Mouse (Mus musculus) stomach, embryonic 15.5 days (tissue): ENCODE measurements around the gene F5. TPM values are rescaled to one million over a fixed set of nuclear protein-coding genes. Genes with fewer than 3 reads are reported as not detected.
A peak's percentile ranks its signal among the peaks of the same experiment; 100 is the strongest.
"Not testable (repeated sequence)": the region's sequence is repeated elsewhere in the genome, so short reads cannot be mapped to it uniquely, and the experiment has no call there.

Experiments used
- ATAC-seq: fragments of 200-750 bp; cut with Nextera tagmentation; 2 replicates; pipeline ENCODE4 v1.8.0; 2017; ENCODE audit warnings: low read depth, moderate number of reproducible peaks, moderate TSS enrichment; ENCODE audit not compliant: insufficient read depth, low FRiP score
- H3K27ac ChIP-seq: fragments of 300-500 bp; sonication (generic); 2 replicates; pipeline ENCODE4 v1.5.1; 2015; ENCODE audit warnings: mild to moderate bottlenecking, inconsistent platforms
- H3K27me3 ChIP-seq: fragments of 300-500 bp; sonication (generic); replicated peaks from 2 replicates; pipeline ENCODE4 v1.6.1; 2015; ENCODE audit warnings: inconsistent platforms
- H3K36me3 ChIP-seq: fragments of 300-500 bp; sonication (generic); 2 replicates; pipeline ENCODE4 v1.6.1; 2015; ENCODE audit warnings: inconsistent platforms
- H3K4me1 ChIP-seq: fragments of 300-500 bp; sonication (generic); 2 replicates; pipeline ENCODE4 v1.6.1; 2015; ENCODE audit warnings: inconsistent platforms
- H3K4me2 ChIP-seq: fragments of 300-500 bp; sonication (generic); 2 replicates; pipeline ENCODE4 v1.6.1; 2015; ENCODE audit warnings: mild to moderate bottlenecking, inconsistent platforms
- H3K4me3 ChIP-seq: fragments of 300-500 bp; sonication (generic); replicated peaks from 2 replicates; pipeline ENCODE4 v1.5.1; 2015; ENCODE audit warnings: inconsistent platforms
- H3K9ac ChIP-seq: fragments of 300-500 bp; sonication (generic); 2 replicates; pipeline ENCODE4 v1.6.1; 2015; ENCODE audit warnings: inconsistent platforms
- H3K9me3 ChIP-seq: fragments of 300-500 bp; sonication (generic); 2 replicates; pipeline ENCODE4 v1.6.1; 2016; ENCODE audit warnings: inconsistent platforms
- WGBS: fragments of 180-500 bp; shearing (Covaris S2); methylation state at CpG from one replicate; pipeline ENCODE4 v1.1.7; 2015; 5-methylcytosine and 5-hydroxymethylcytosine counted together
- polyA plus RNA-seq: library from polyadenylated mRNA; unstranded; fragments of >200 nt; fragmentation: Nextera tagmentation; extraction: Ambion mirVana; gene quantifications from 2 replicates; pipeline ENCODE4 v1.2.1, GENCODE M21; 2015

F5 gene
- polyA plus RNA-seq, 1 experiment from 2014 or later: 1.1 TPM

DNA sequence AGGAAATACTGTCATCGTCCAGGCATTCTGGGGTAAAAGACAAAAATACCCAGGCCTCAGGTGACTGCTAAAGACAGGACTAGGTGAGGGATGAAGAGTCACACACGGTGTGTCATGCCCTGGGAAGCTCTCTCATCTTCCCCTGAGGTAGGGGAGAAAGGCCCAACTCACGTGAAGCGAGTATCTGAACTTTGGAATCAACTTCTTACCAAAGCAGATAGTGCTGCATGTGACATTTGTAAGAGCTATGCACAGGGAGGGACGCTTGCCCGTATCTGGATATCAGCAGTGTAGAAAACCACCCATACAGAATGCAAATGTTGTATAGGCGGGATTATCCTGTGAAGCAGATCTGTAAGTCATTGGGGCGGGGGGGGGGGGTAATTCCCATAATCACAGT, 61.0 kb downstream of the F5 start:
- Histone ChIP-seq H3K27me3 (no peaks in the 10 kb centered on the region), H3K4me2 (no peak overlapping the region), H3K4me3 (no peak overlapping the region), H3K27ac (no peak overlapping the region), H3K9ac (no peak overlapping the region), H3K36me3 (no peaks in the 10 kb centered on the region), H3K4me1 (peaks cover 4% of the 10 kb centered on the region; the same call in 1 of the 2 replicates), H3K9me3 (no peaks in the 10 kb centered on the region)
- WGBS: 75% methylated on average over 8 of the region's 8 CpGs
- no peak for ATAC-seq

DNA sequence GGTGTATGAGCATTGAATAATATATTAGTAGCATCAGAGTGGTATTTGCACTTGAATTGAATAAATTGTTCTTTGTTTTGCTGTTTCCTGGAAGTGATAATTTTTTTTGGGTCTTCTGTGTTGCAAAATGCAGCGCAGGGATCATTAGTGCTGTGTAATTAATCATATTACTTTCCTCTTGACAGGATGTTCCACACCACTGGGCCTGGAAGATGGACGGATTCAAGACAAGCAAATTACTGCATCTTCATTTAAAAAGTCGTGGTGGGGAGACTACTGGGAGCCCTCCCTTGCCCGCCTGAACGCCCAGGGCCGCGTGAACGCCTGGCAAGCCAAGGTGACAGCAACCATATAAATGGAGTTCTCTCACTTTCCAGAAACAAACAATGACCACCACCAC, 62.6 kb downstream of the F5 start:
- Histone ChIP-seq H3K36me3 (no peaks in the 10 kb centered on the region), H3K9ac (no peak overlapping the region), H3K4me2 (no peak overlapping the region), H3K9me3 (no peaks in the 10 kb centered on the region), H3K4me1 (peaks cover 9% of the 10 kb centered on the region), H3K4me3 (no peak overlapping the region), H3K27me3 (no peaks in the 10 kb centered on the region), H3K27ac (no peak overlapping the region)
- no peak for ATAC-seq
- WGBS: 68% methylated on average over 8 of the region's 8 CpGs

DNA sequence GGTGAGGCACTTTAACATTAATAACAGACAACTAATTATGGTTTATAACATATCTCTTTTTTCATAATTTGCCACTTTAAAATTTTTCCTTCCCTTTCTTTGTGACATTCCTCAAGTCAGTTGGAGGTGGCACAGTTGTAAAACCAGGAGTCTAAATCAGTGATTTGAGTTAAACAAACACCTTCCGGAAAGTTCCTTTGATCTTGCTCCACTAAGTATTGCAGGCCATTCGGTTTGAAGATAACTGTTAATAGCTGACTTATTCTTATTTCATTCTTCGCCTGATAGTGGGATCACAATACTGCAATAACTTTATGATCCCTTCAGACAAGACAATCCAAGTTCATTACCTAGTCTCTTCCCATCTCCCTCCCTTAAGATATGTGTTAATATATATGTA, 63.5 kb downstream of the F5 start:
- H3K36me3 ChIP-seq: no peaks in the 10 kb centered on the region
- peaks cover 9% of the 10 kb centered on the region for H3K4me1 ChIP-seq
- no peaks in the 10 kb centered on the region for H3K9me3 ChIP-seq
- 59% methylated on average over 3 of the region's 3 CpGs for WGBS
- no peak overlapping the region for H3K9ac ChIP-seq
- no peak overlapping the region for H3K4me3 ChIP-seq
- H3K27ac ChIP-seq: no peak overlapping the region
- no peaks in the 10 kb centered on the region for H3K27me3 ChIP-seq
- peak; percentile 47; the same call in 1 of the 2 replicates for ATAC-seq
- no peak overlapping the region for H3K4me2 ChIP-seq

DNA sequence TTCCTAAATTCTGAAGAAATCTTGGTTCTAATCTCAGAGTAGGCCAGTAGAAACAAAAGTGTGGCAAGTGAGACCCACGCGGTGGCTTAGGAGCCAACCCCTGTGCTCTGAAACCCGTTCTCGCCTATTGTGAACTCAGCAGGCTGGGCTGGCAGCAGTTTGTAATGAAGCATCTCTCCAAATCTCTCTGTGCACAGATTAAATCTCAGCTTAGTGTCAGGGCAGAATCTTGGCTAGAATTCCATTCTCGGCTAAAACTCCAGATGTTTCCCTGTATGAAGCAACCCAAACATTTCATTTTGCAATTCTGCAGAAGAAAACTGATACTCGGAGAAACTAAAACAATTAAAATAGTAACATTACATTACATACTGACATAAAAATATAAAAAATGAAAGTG, 63.9 kb downstream of the F5 start:
- Histone ChIP-seq H3K4me2 (no peak overlapping the region), H3K27ac (no peak overlapping the region), H3K9ac (no peak overlapping the region), H3K4me1 (peaks cover 9% of the 10 kb centered on the region), H3K4me3 (no peak overlapping the region), H3K9me3 (no peaks in the 10 kb centered on the region), H3K36me3 (no peaks in the 10 kb centered on the region), H3K27me3 (no peaks in the 10 kb centered on the region)
- ATAC-seq: no peak; the same call in 1 of the 2 replicates
- WGBS: 39% methylated on average over 6 of the region's 6 CpGs

DNA sequence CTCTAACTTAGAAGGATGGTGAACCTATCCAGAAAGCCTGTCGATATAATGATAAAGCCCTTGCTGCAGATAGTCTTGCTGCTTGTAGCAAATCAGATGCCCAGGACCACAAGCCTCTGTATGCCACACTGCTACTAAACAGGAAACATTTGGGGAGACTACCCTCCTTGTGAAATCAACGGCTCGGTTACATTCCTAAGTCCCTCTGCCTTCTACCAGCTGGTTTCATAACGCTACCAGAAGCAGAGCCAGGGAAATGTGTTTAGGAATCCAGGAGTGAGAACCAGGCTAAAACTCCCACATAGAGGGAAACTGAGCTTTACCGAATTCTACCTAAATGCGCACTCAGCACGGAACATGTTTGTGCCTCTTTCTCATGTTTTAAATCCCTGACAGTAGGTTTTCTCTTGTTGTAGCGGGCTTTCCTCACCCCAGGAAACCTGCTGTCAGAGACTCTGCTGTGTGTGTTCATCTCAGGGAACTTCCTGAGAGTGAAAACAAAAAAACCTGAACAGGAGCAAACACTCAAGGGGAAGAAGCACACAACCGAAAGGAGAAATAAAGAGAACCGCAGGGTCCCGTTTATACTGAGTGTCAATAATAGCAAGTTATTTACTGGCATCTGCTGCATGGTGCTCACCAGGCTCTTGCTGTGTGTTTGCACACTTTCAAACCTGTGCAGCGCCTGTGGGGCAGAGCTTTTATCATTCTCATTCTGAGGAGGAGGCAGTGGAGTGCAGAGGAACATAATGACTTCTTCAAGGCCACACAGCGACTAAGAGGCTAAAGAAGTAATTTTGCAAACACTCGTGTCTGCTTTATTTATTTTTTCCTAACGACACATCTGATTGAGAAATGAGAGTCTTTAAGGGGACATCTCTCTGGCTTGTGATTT, 66.4 kb downstream of the F5 start:
- Histone ChIP-seq H3K27me3 (no peaks in the 10 kb centered on the region), H3K4me1 (peaks cover 9% of the 10 kb centered on the region), H3K4me3 (no peak overlapping the region), H3K36me3 (no peaks in the 10 kb centered on the region), H3K27ac (no peak overlapping the region), H3K9ac (no peak overlapping the region), H3K9me3 (no peaks in the 10 kb centered on the region), H3K4me2 (no peak overlapping the region)
- 29% methylated on average over 15 of the region's 15 CpGs for WGBS
- ATAC-seq: no peak

DNA sequence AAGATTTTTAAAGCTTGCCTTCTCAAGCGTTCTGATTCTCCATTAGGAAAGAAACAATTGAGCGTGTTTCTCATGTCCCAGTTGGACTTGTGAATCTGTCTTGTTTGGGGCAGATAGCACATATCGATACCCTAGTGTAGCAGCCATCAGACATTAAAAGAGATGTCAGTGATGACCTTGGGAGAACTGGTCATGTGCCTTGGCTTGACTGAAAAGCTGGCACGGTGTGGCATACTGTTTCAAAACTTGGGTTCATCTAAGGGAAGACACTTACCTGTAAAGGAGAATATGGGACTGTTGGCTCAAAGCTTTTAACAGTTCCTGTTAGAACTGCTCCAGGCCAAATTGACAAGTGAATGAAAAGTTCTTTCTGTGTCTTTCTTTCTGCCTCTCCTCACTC, 68.6 kb downstream of the F5 start:
- no peak overlapping the region for H3K9ac ChIP-seq
- no peak for ATAC-seq
- H3K9me3 ChIP-seq: no peaks in the 10 kb centered on the region
- H3K4me2 ChIP-seq: no peak overlapping the region
- H3K4me1 ChIP-seq: peaks cover 9% of the 10 kb centered on the region
- no peaks in the 10 kb centered on the region for H3K36me3 ChIP-seq
- no peak overlapping the region for H3K4me3 ChIP-seq
- no peak overlapping the region for H3K27ac ChIP-seq
- 87% methylated on average over 4 of the region's 4 CpGs for WGBS
- H3K27me3 ChIP-seq: no peaks in the 10 kb centered on the region

DNA sequence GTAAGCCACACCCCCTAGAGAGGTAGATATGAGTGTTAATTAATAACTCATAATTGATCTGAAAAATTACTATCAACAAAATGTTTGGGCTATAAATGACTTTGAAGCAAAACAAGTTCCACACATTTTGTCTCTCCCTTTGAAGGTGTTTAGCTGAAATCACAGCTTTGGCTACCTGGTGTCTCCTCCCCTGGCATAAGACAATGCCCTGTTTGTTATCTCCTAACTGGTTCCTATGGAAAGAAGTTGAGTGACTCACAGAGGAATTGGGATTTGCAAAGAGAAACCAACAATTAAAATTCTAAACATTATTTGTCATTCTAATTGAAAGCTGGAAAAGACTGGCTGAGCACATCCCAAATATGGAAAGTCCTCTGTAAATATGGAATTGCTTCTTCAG, 71.5 kb downstream of the F5 start:
- Histone ChIP-seq H3K36me3 (no peaks in the 10 kb centered on the region), H3K4me3 (no peak overlapping the region), H3K4me1 (peaks cover 1% of the 10 kb centered on the region; the same call in 1 of the 2 replicates), H3K9me3 (no peaks in the 10 kb centered on the region), H3K27ac (no peak overlapping the region), H3K9ac (no peak overlapping the region), H3K27me3 (no peaks in the 10 kb centered on the region), H3K4me2 (no peak overlapping the region)
- ATAC-seq: no peak

DNA sequence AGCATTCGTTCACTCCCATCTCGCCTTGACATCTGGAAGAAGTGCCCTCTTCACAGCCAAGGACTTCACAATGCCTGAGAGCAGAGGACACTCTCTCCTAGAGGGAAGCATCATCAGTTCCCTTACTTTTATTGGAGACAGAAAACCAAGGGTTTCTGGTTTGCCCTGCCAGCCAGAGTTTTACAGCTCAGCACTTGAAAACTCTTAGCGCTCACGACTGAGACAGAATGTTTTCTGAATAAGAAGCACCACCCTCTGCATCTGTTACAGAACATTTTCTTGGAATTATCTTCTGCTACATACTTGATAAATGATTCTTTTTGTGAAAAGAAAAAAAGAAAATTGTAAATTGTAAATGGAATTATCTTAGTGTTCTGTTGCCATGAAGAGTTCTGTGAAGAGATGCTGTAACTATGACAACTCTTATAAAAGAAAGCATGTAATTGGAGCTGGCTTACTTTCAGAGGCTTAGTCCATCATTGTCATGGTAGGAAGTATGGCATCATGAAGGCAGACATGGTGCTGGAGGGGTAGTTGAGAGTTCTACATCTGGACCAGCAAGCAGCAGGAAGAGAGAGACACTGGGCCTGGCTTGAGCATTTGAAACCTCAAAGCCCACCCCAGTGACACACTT, 80.4 kb downstream of the F5 start:
- H3K36me3 ChIP-seq, H3K4me1 ChIP-seq, H3K9me3 ChIP-seq, H3K4me2 ChIP-seq, H3K27ac ChIP-seq, H3K9ac ChIP-seq, H3K27me3 ChIP-seq, ATAC-seq, H3K4me3 ChIP-seq: not testable (repeated sequence)
- WGBS: 85% methylated on average over 2 of the region's 4 CpGs

DNA sequence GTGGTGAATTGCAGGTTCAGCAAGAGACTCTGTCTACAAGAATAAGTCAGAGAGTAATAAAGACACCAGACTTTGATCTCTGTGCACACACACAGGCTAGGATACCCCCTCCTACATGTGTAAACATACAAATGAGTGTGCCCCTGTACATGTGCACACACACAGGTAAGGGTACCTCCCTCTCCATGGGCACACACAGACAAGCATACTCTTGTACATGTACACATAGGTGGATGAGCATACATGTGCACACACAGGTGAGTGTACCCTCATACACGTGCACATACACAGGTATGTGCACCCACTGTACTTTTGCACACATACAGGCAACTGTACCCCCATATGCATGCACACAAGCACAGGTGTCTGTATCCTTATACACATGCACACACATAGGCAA, 81.8 kb downstream of the F5 start:
- Histone ChIP-seq H3K36me3 (no peaks in the 10 kb centered on the region), H3K9ac (no peak overlapping the region), H3K27ac (no peak overlapping the region), H3K9me3 (no peaks in the 10 kb centered on the region), H3K4me2 (no peak overlapping the region), H3K4me1 (no peaks in the 10 kb centered on the region), H3K4me3 (no peak overlapping the region), H3K27me3 (no peaks in the 10 kb centered on the region)
- ATAC-seq: no peak
- 94% methylated on average over 1 of the region's 1 CpGs for WGBS

DNA sequence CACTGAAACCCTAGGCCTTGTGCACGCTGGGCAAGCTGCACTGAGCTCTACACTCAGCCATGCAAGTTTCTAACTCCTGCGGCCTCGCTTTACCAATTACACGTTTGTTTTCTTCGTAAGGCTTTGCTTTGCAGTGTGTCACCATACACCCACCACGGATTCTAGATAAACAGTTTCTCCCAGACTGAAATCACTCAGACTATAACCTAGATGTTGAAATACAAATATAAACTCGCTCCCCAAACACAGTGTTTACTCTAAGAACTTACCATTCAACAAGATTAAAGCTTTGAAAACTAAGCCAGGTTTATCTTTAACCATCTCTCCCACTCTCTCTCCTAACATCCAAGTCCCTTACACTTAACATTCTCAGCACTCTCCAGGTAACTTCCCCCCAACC, 83.4 kb downstream of the F5 start:
- no peak overlapping the region for H3K27ac ChIP-seq
- H3K36me3 ChIP-seq: no peaks in the 10 kb centered on the region
- no peaks in the 10 kb centered on the region for H3K27me3 ChIP-seq
- no peaks in the 10 kb centered on the region for H3K9me3 ChIP-seq
- H3K4me3 ChIP-seq: no peak overlapping the region
- no peak overlapping the region for H3K4me2 ChIP-seq
- H3K4me1 ChIP-seq: no peaks in the 10 kb centered on the region
- WGBS: 40% methylated on average over 7 of the region's 7 CpGs
- no peak overlapping the region for H3K9ac ChIP-seq
- ATAC-seq: no peak

DNA sequence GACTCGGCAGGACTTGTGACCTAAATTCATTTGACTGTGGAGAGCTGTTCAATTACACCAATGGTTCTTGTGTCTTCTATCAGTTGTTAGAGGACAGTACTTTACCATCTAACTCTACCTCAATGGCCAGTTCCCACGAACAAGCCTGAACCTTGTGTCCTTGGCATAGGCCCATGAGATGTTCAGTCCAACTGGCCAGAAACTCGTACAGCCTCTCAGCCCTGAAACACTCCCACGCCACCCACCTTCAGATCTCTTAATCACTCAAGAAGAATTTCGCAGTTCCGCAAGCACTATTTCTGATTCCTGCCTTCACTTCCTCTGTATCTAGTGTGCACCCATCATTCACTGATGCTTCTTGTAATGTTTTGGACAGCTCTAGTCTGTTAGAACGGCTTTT, 84.4 kb downstream of the F5 start:
- no peak overlapping the region for H3K4me2 ChIP-seq
- H3K27me3 ChIP-seq: no peaks in the 10 kb centered on the region
- H3K27ac ChIP-seq: no peak overlapping the region
- WGBS: 63% methylated on average over 7 of the region's 7 CpGs
- no peaks in the 10 kb centered on the region for H3K36me3 ChIP-seq
- no peak overlapping the region for H3K4me3 ChIP-seq
- no peaks in the 10 kb centered on the region for H3K4me1 ChIP-seq
- no peak overlapping the region for H3K9ac ChIP-seq
- H3K9me3 ChIP-seq: no peaks in the 10 kb centered on the region
- no peak for ATAC-seq

DNA sequence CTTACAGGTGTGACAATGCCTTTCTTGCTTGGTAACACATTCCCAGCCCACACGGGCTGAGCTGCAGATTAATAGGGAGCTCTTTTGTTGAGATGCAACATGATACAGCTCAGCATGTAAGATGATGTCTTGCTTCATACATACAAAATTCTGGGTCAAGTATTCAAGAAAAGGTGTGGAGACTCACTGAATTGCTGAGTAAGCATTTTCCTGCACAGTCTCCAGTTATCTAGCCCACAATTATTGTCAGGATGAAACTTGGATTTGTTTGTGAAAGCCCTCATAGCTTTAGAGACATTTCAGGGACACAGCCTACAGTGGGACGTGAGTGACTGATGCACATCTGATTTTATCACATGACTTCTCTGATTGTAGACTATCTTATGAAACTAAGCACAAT, 89.9 kb downstream of the F5 start:
- Histone ChIP-seq H3K36me3 (no peaks in the 10 kb centered on the region), H3K27ac (no peak overlapping the region), H3K4me3 (no peak overlapping the region), H3K9ac (no peak overlapping the region), H3K4me1 (no peaks in the 10 kb centered on the region), H3K4me2 (no peak overlapping the region), H3K27me3 (no peaks in the 10 kb centered on the region), H3K9me3 (no peaks in the 10 kb centered on the region)
- whole genome bisulfite sequencing: 60% methylated on average over 2 of the region's 2 CpGs
- no peak for ATAC-seq
